Mouse (Mus musculus): Measurements from ENCODE around the gene H2afy2.

Gene H2afy2

DNA sequence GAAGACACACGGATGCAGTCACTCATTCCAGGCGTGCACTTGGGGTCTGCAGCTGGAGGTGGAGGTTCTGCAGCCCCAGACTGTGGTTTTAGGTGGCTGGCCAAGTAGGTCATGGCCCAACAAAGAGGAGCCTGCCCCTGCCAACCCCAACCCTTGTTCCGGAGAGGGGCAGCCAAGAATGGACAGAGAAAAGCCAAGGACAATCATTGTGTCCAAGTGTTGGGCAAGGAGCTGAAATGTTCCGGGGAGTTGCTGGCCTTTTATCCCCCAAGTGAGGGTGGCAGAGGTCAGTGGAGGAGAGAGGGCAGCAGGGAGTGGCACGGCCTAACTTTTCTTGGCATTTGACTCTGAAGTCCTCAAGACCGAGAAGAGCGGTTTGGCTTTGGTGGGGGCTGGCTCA is 63.6 kb downstream of the H2afy2 start:
- DNase-seq = no peak

DNA sequence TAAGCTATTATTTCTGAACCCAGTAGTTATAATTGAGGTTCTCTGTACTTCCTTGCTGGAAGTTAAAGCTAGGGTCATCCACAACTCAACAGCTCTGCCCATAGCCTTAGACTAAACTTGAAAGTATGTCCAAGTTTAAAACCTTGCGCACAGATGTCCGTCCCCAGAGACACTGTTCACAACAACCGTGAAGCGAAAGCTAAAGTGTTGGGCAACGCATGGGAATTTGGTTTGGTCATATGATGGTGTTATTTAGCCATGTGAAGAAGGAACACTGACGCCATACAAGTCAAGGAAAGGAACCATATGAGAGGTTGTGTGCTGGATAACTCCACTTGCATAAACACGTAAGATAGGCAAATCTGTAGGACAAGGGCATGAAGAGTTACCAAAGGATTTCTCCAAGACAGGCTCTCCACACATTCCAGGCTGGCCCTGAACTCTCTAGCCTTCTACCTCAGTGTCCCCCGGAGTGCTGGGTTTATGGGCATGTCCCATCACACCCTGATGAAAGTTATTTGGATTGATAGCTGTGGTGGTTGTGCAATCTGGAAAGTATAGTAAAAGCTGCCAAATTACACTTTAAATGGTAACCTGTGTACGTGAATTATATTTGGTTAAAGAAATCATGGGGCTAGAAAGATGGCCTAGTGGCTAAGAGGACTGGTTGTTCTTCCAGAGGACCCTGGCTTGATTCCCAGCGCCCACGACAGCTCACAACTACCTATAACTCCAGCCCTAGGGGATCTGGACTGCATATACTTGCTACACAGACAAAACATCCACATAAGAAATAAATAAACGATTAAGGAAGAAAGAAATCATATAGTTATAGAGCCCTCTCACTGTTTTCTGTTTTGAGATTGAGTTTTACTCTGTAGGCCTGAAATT is 66.3 kb downstream of the H2afy2 start:
- no peak for DNase-seq

- no peak for DNase-seq
Observed at GRCm38 (mm10) chr10:61715996-61716864, 67.7 kb downstream of the H2afy2 start.

DNA sequence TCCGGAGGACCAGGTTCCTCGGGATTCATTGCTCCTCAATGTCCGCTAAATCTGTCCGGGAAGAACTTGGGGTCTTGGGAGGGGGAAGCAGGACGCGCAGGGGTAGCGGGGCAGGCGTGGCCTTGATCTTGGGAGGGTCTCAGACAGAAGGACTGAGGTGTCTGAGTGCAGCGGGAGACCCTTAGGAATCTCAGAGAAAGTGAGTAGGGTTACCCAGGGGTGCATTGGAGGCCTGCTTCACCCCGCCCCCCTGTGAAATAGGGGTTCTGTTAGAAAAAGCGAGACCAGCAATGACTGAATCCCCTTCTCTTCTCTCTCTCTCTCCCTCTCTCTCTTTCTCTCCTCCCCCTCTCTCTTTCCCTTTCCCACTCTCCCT is 68.5 kb downstream of the H2afy2 start:
- no peak for DNase-seq

- DNase-seq = peak; percentile 44 to 57
Observed at GRCm38 (mm10) chr10:61714771-61715461, 69.0 kb downstream of the H2afy2 start, which contains the start of gene Aifm2. Aifm2 (plus strand) TSS chr10:61715263.

GRCm38 (mm10) chr10:61714146-61714545 is 69.8 kb downstream of the H2afy2 start:
- DNase-seq = no peak

DNA sequence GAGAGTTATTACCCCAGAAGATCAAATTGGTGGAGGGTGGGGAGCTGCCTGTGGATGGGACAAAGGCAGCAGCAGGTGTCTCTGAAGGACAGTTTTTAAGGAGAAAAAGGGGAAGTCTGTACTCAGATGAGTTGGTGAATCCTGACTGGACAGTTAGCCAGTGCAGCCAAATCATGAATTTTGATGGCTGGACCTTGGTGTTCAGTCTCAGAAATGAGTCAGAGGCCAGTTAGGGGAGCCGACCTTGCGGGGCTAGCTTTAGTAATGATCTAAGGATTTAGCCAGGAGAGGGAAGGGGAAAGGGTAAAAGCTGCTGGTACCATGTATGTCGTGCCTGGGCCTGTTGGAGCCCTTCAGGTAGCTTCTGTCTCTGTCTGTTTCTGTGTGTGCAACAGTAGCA is 70.3 kb downstream of the H2afy2 start:
- DNase-seq = no peak

DNA sequence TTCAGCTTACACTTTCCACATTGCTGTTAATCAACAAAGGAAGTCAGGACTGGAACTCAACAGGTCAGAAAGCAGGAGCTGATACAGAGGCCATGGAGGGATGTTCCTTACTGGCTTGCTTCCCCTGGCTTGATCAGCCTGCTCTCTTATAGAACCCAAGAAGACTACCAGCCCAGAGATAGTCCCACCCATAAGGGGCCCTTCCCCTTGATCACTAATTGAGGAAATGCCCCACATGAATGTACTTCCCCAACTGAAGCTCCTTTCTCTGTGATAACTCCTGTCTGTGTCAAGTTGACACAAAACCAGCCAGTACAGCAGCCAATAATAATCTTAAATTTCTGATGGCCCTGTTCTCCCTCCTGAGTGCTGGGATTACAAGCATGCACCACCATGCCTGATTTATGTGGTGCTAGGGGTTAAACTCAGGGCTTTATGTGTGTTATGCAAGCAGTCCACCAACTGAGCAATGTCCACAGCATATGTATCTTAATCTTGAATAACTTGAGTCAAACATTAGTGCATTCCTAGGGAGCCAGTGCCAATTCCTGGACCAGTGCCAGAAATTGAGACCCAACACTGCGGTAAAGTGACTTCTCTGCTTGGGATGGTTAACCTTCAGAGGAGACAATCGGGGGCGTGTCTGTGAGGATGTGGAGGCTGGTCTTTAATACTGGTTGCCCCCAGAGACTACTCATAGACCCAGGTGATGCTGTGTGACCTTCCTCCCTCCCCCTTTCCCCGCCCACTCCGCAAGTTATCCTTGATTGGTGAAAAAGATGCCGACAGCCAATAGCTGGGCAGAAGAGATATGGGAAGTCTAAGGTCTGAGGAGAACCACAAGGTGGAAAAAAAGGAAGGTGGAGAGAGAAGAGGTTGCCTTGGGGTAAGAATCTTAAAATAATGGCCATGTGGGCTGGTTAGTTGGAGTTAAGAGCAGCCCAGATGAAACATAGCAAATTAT is 77.3 kb downstream of the H2afy2 start:
- DNase-seq = no peak

- no peak for DNase-seq
Observed at GRCm38 (mm10) chr10:61704663-61705062, 79.3 kb downstream of the H2afy2 start.

DNA sequence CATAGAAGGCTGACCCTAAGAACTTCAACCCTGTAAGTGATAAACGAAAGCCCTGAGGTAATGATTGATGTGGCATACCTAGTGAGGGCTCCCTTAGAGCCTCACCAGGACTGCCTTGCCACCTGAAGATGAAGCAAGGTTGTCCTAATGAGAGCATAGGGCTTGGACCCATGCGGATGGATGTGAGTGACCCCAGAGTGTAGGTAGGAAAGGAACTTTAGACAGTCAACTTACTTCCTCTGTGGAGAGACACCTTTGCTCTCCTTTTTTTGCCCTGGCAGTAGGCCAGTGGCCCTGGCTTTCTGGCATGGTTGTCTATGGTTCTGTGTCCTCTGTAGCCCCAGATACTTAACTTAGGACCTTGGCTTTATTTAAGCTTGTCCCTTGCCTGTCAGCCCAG is 86.9 kb downstream of the H2afy2 start:
- DNase-seq = peak in 1 of 2 experiments; percentile 30

DNA sequence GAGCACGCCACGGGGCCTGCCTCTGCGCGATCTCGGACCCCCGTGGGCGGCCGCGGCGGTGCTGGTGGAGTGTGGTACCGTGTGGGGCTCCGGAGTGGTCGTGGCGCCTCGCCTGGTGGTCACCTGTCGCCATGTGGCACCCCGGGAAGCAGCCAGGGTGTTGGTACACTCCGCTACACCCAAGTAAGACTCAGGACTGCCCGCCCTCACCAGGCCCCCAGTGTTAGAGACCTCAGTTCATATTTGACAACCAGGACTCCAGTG is 87.5 kb downstream of the H2afy2 start:
- DNase-seq = peak in 1 of 2 experiments; percentile 35

GRCm38 (mm10) chr10:61695703-61696559 is 88.0 kb downstream of the H2afy2 start:
- peak in 1 of 2 experiments; percentile 35 for DNase-seq

GRCm38 (mm10) chr10:61694870-61695670 is 88.9 kb downstream of the H2afy2 start, which contains the start of gene Tysnd1:
Tysnd1 (plus strand) TSS chr10:61695514.
- peak; percentile 100 for DNase-seq

- DNase-seq = no peak
Observed at GRCm38 (mm10) chr10:61693563-61693962, 90.4 kb downstream of the H2afy2 start.

- DNase-seq = no peak
Observed at GRCm38 (mm10) chr10:61689405-61689804, 94.5 kb downstream of the H2afy2 start.

All from cerebellum, postnatal 10 days (tissue).